Mouse (Mus musculus) kidney, adult 2 months (tissue): ENCODE measurements around the gene Tmem115. TPM values are rescaled to one million over a fixed set of nuclear protein-coding genes. Genes with fewer than 3 reads are reported as not detected.

Experiments used
- DNase-seq: peaks from one replicate; pipeline ENCODE4 v3.0.0; 2021
- H3K27ac ChIP-seq: fragments of 200-500 bp; 2 replicates; pipeline ENCODE4 v1.5.1; 2012; ENCODE audit warnings: low read depth, low read length, control low read depth, inconsistent platforms; ENCODE audit not compliant: insufficient read depth
- H3K27me3 ChIP-seq: fragments of 200-500 bp; replicated peaks from 2 replicates; pipeline ENCODE4 v1.6.1; 2012; ENCODE audit warnings: mild to moderate bottlenecking, moderate library complexity, low read length, inconsistent platforms; ENCODE audit not compliant: control insufficient read depth, insufficient read depth
- H3K36me3 ChIP-seq: fragments of 200-500 bp; 2 replicates; pipeline ENCODE4 v1.6.1; 2012; ENCODE audit warnings: mild to moderate bottlenecking, moderate library complexity, low read length, inconsistent platforms; ENCODE audit not compliant: control insufficient read depth, insufficient read depth
- H3K4me1 ChIP-seq: fragments of 200-500 bp; 2 replicates; pipeline ENCODE4 v1.6.1; 2011; ENCODE audit warnings: low read length; ENCODE audit not compliant: control insufficient read depth, insufficient read depth
- H3K4me3 ChIP-seq: fragments of 200-500 bp; 2 replicates; pipeline ENCODE4 v1.5.1; 2011; ENCODE audit warnings: mild to moderate bottlenecking, low read depth, low read length, control low read depth; ENCODE audit not compliant: insufficient read depth
- CTCF ChIP-seq: fragments of 200-500 bp; conservative IDR thresholded peaks from 2 replicates; pipeline ENCODE4 v1.5.1; 2011; ENCODE audit warnings: low read depth, mild to moderate bottlenecking, control low read depth, low read length, moderate library complexity, mixed read lengths; ENCODE audit not compliant: insufficient read depth, insufficient read length
- POLR2A ChIP-seq: fragments of 200-500 bp; IDR thresholded peaks from one replicate; pipeline ENCODE4 v1.6.1; 2011; ENCODE audit warnings: low read depth, low read length, control low read depth
- WGBS: fragments of 180-500 bp; shearing (Covaris S2); methylation state at CpG from one replicate; pipeline ENCODE4 v1.1.7; 2018; 5-methylcytosine and 5-hydroxymethylcytosine counted together
- polyA plus RNA-seq: library from polyadenylated mRNA; depleted of rRNA; stranded (reverse); fragments of >200 nt; gene quantifications from 2 replicates; pipeline ENCODE4 v1.2.3, GENCODE M21; 2012

Tmem115 gene
- polyA plus RNA-seq, 1 experiment, result 52.1 TPM

DNA sequence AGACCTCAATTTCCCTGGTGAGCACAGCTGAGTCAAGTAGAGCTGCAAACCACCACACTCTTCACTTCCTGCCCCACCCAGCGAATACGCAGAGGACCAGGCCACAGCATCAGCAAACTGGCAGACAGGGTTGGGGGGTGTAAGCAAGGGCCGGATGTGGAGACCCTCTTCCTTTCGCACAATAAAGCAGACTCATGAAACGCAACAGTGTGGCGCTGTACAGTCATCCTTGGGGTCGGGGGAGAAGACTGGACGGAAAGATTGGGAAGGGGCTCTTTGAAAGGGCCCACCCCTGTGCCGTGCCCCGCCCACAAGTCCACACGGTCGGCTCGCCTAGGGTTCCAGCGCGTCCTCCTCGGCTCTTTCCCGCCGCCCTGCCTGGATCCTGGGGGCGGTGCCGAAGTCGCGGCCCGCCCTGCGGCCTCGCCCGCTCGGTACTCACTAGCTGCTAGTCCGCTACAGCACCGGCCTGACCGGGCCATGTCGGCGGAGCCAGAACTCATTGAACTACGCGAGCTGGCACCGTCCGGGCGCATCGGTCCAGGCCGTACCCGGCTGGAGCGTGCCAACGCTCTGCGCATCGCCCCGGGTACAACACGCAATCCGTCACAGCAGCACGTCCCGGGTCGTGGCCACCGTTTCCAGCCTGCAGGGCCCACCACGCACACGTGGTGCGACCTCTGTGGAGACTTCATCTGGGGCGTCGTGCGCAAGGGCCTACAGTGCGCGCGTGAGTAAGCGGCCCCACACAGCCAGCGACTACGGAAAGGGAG, 17.6 kb downstream of the Tmem115 start, which contains the start of gene Rassf1:
Gene Rassf1, plus strand, starts transcription at position 439 of the 773 bp plus-strand sequence.
- Histone ChIP-seq H3K4me3 (peak within 1 kb of the TSS; percentile 67), H3K4me1 (peaks cover 33% of the 10 kb centered on the region; the same call in 1 of the 2 replicates), H3K27ac (peak within 1 kb of the TSS; percentile 89), H3K27me3 (no peaks in the 10 kb centered on the region), H3K36me3 (no peaks in the 10 kb centered on the region)
- WGBS, result 8% methylated on average over 63 of the region's 63 CpGs
- peak; percentile 90 for DNase-seq
- TF ChIP-seq CTCF (no peak), POLR2A (peak; percentile 29)

GRCm38 (mm10) chr9:107551890-107552355, 18.2 kb downstream of the Tmem115 start:
- H3K4me1 ChIP-seq, result peaks cover 37% of the 10 kb centered on the region; the same call in 1 of the 2 replicates

GRCm38 (mm10) chr9:107552690-107553393, 19.1 kb downstream of the Tmem115 start:
- DNase-seq, result no peak
- TF ChIP-seq POLR2A (no peak), CTCF (no peak)
- Histone ChIP-seq H3K4me3 (no peak overlapping the region), H3K4me1 (peaks cover 32% of the 10 kb centered on the region; the same call in 1 of the 2 replicates), H3K27ac (no peak overlapping the region), H3K36me3 (peaks cover 3% of the 10 kb centered on the region; the same call in 1 of the 2 replicates), H3K27me3 (no peaks in the 10 kb centered on the region)
- WGBS, result 78% methylated on average over 5 of the region's 5 CpGs

More at GRCm38 (mm10) chr9:107551890-107552355, 18.2 kb downstream of the Tmem115 start:
- no peaks in the 10 kb centered on the region for H3K27me3 ChIP-seq
- 33% methylated on average over 8 of the region's 8 CpGs for WGBS
- H3K36me3 ChIP-seq, result no peaks in the 10 kb centered on the region
- peak overlapping the region; percentile 51 for H3K27ac ChIP-seq
- DNase-seq, result no peak
- H3K4me3 ChIP-seq, result peak overlapping the region; percentile 67
- TF ChIP-seq CTCF (no peak), POLR2A (no peak)

DNA sequence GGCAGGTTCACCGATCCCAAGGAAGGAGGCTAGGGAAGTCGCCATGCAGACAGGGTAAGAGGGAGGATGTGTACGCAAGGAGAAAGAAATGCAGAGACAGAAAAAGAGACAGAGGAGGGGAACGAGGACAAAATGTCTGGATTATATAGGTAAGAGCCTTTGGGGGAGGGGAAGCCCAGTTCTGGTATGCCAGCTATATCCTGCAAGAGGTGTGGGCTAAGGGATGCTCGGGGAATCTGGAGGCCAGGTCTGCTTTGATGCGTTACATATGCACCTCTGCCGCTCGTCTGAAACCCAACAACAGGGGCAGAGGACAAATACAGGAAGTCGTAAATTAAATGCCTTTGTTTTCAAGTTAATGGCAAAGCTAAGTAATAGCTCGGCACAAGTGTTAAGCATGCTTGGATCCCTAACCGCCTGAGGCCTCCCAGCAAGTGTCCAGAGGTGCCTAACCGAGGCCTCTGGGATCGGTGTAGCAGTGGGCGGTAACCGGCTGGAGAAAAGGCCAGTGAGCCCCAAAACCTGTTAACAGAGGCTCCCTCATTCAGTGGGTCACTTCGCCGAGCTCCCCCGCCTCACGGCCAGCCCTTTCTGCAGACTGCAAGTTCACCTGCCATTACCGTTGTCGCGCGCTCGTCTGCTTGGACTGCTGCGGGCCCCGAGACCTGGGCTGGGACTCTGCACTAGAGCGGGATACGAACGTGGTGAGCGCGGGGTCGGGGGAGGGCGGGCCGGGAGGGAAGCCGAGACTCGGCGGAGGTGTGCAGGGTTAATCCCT, 20.0 kb downstream of the Tmem115 start:
- TF ChIP-seq POLR2A (no peak), CTCF (no peak)
- Histone ChIP-seq H3K27ac (peak overlapping the region; percentile 70), H3K27me3 (no peaks in the 10 kb centered on the region), H3K4me1 (peaks cover 28% of the 10 kb centered on the region; the same call in 1 of the 2 replicates), H3K36me3 (peaks cover 3% of the 10 kb centered on the region; the same call in 1 of the 2 replicates), H3K4me3 (peak overlapping the region; percentile 45)
- DNase-seq, result peak; percentile 72
- 7% methylated on average over 37 of the region's 37 CpGs for WGBS

DNA sequence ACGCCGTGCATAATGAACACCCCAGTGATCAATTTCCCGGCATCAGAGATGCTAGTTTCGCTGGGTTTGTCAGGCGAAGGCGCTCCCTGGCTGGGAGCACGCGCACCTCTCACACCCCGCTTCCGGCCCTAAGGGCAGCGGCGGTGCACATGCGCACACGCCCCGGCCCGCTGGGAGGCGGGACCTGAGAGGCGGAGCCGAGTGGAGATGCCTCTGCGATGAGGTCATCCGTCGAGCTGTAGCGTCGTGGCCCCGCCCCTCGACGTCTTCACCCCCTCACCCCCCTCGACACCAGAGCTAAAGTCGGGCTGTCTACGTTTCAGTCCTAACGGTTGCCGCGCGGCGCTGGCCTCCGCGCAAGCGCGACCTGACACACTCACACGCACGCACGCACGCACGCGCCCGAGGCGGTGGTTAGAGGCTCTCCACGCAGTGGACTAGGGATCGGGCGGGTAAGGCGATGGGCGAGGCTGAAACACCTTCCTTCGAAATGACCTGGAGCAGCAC, 20.6 kb downstream of the Tmem115 start:
- TF ChIP-seq POLR2A, result peak; percentile 62
- TF ChIP-seq CTCF, result no peak
- WGBS, result under 1% methylated on average over 53 of the region's 53 CpGs
- Histone ChIP-seq H3K27me3 (no peaks in the 10 kb centered on the region), H3K4me1 (peaks cover 28% of the 10 kb centered on the region; the same call in 1 of the 2 replicates), H3K36me3 (peaks cover 3% of the 10 kb centered on the region; the same call in 1 of the 2 replicates), H3K4me3 (peak overlapping the region; percentile 68), H3K27ac (peak overlapping the region; percentile 94)
- peak; percentile 97 for DNase-seq

GRCm38 (mm10) chr9:107555031-107555457, 21.3 kb downstream of the Tmem115 start:
- peaks cover 27% of the 10 kb centered on the region; the same call in 1 of the 2 replicates for H3K4me1 ChIP-seq

More at GRCm38 (mm10) chr9:107555031-107555457, 21.3 kb downstream of the Tmem115 start:
- peaks cover 3% of the 10 kb centered on the region; the same call in 1 of the 2 replicates for H3K36me3 ChIP-seq
- H3K27me3 ChIP-seq, result no peaks in the 10 kb centered on the region
- H3K4me3 ChIP-seq, result peak overlapping the region; percentile 68
- under 1% methylated on average over 23 of the region's 23 CpGs for WGBS
- peak overlapping the region; percentile 94 for H3K27ac ChIP-seq
- no peak for TF ChIP-seq POLR2A
- TF ChIP-seq CTCF, result no peak
- peak; percentile 80 for DNase-seq
